Mouse (Mus musculus) CH12.LX (cell line): ENCODE data around the gene Relch. TPM values are rescaled to one million over a fixed set of nuclear protein-coding genes. Genes with fewer than 3 reads are reported as not detected.

Experiments used
- DNase-seq: peaks from one replicate; pipeline ENCODE4 v3.0.0-alpha.2; 2013; ENCODE audit errors: extremely low read depth
- H3K27ac ChIP-seq: 2 replicates; pipeline ENCODE4 v1.5.1; 2012; ENCODE audit warnings: low read depth, mild to moderate bottlenecking, control low read depth, moderate library complexity; ENCODE audit not compliant: insufficient read depth
- H3K27me3 ChIP-seq: replicated peaks from 2 replicates; pipeline ENCODE3; 2012; ENCODE audit warnings: inconsistent platforms
- H3K36me3 ChIP-seq, 2 experiments: replicated peaks in 1 of 2; 2 replicates each; pipeline versions ENCODE3 to v1.6.1; 2012; ENCODE audit warnings: inconsistent platforms in 1 of 2, low read length in 1 of 2, mild to moderate bottlenecking in 1 of 2, mixed read lengths in 1 of 2, moderate library complexity in 1 of 2; ENCODE audit not compliant: control insufficient read depth in 1 of 2, insufficient read depth in 1 of 2
- H3K4me1 ChIP-seq, 2 experiments: 2 replicates each; pipeline ENCODE4 v1.6.1; 2012; ENCODE audit warnings: inconsistent platforms in 1 of 2, moderate library complexity in 1 of 2; ENCODE audit not compliant: insufficient read depth in 2 of 2, control insufficient read depth in 1 of 2
- H3K4me2 ChIP-seq: 2 replicates; pipeline ENCODE4 v1.6.1; 2012; ENCODE audit warnings: low read depth, mild to moderate bottlenecking, control low read depth; ENCODE audit not compliant: poor library complexity, insufficient read depth, severe bottlenecking
- H3K4me3 ChIP-seq, 3 experiments: fragments of 150-350 bp in 1 of 3; sonication (generic) in 1 of 3; replicated peaks in 1 of 3; 2 replicates each; pipeline versions ENCODE3 to v1.5.1; 2011 to 2012; ENCODE audit warnings: low read depth in 2 of 3, low read length in 2 of 3, mild to moderate bottlenecking in 2 of 3, moderate library complexity in 2 of 3, control low read depth in 1 of 3, improper control_type of control experiment in 1 of 3, inconsistent platforms in 1 of 3, mixed read lengths in 1 of 3; ENCODE audit not compliant: poor library complexity in 1 of 3
- H3K79me2 ChIP-seq: replicated peaks from 2 replicates; pipeline ENCODE4 v1.6.1; 2012; ENCODE audit warnings: mild to moderate bottlenecking, moderate library complexity; ENCODE audit not compliant: control insufficient read depth, poor library complexity, insufficient read depth, severe bottlenecking; ENCODE audit errors: extremely low read depth
- H3K9ac ChIP-seq: 2 replicates; pipeline ENCODE4 v1.6.1; 2012; ENCODE audit warnings: low read depth, mild to moderate bottlenecking, control low read depth, moderate library complexity; ENCODE audit not compliant: insufficient read depth
- H3K9me3 ChIP-seq: replicated peaks from 2 replicates; pipeline ENCODE3; 2012; ENCODE audit warnings: low read length, inconsistent platforms, mixed read lengths
- BHLHE40 ChIP-seq: IDR thresholded peaks from 2 replicates; pipeline ENCODE4 v1.6.1; 2011; ENCODE audit warnings: mild to moderate bottlenecking, low read depth, low read length, improper control_type of control experiment
- CHD1 ChIP-seq: IDR thresholded peaks from 2 replicates; pipeline ENCODE4 v1.6.1; 2012; ENCODE audit warnings: low read depth, low read length, improper control_type of control experiment, inconsistent platforms
- E2F4 ChIP-seq: IDR thresholded peaks from 2 replicates; pipeline ENCODE4 v1.6.1; 2011; ENCODE audit warnings: low read depth, low read length, improper control_type of control experiment; ENCODE audit not compliant: insufficient replicate concordance
- ELF1 ChIP-seq: IDR thresholded peaks from 2 replicates; pipeline ENCODE4 v1.6.1; 2014; ENCODE audit warnings: low read depth, mild to moderate bottlenecking, inconsistent platforms, low read length, improper control_type of control experiment
- EP300 ChIP-seq: IDR thresholded peaks from 2 replicates; pipeline ENCODE4 v1.6.1; 2011; ENCODE audit warnings: low read length, improper control_type of control experiment
- ETS1 ChIP-seq: conservative IDR thresholded peaks from 2 replicates; pipeline ENCODE4 v1.6.1; 2012; ENCODE audit warnings: low read depth, mild to moderate bottlenecking, inconsistent platforms, low read length, improper control_type of control experiment, moderate library complexity
- GABPA ChIP-seq: IDR thresholded peaks from 2 replicates; pipeline ENCODE4 v1.6.1; 2012; ENCODE audit warnings: low read depth, low read length, improper control_type of control experiment, inconsistent platforms; ENCODE audit not compliant: insufficient replicate concordance
- HCFC1 ChIP-seq: IDR thresholded peaks from 2 replicates; pipeline ENCODE4 v1.6.1; 2012; ENCODE audit warnings: low read depth, mild to moderate bottlenecking, inconsistent platforms, low read length, improper control_type of control experiment
- JUN ChIP-seq: IDR thresholded peaks from 2 replicates; pipeline ENCODE4 v1.6.1; 2011; ENCODE audit warnings: low read depth, mild to moderate bottlenecking, low read length, improper control_type of control experiment, moderate library complexity; ENCODE audit not compliant: insufficient read depth
- JUND ChIP-seq: conservative IDR thresholded peaks from 2 replicates; pipeline ENCODE4 v1.6.1; 2011; ENCODE audit warnings: low read depth, low read length, improper control_type of control experiment
- MAFK ChIP-seq: IDR thresholded peaks from 2 replicates; pipeline ENCODE4 v1.6.1; 2011; ENCODE audit warnings: low read length, improper control_type of control experiment; ENCODE audit not compliant: insufficient replicate concordance
- MAX ChIP-seq: IDR thresholded peaks from 2 replicates; pipeline ENCODE4 v1.6.1; 2011; ENCODE audit warnings: low read length, improper control_type of control experiment
- MAZ ChIP-seq: IDR thresholded peaks from 2 replicates; pipeline ENCODE4 v1.6.1; 2012; ENCODE audit warnings: low read depth, mild to moderate bottlenecking, inconsistent platforms, low read length, improper control_type of control experiment, moderate library complexity
- MEF2A ChIP-seq: IDR thresholded peaks from 2 replicates; pipeline ENCODE4 v1.6.1; 2014; ENCODE audit warnings: low read depth, mild to moderate bottlenecking, inconsistent platforms, low read length, improper control_type of control experiment, borderline replicate concordance
- MXI1 ChIP-seq: IDR thresholded peaks from 2 replicates; pipeline ENCODE4 v1.6.1; 2011; ENCODE audit warnings: mild to moderate bottlenecking, low read depth, low read length, improper control_type of control experiment
- MYC ChIP-seq: IDR thresholded peaks from 2 replicates; pipeline ENCODE4 v1.6.1; 2011; ENCODE audit warnings: low read depth, mild to moderate bottlenecking, improper control_type of control experiment, low read length
- NRF1 ChIP-seq: IDR thresholded peaks from 2 replicates; pipeline ENCODE4 v1.6.1; 2014; ENCODE audit warnings: low read depth, mild to moderate bottlenecking, inconsistent platforms, low read length, improper control_type of control experiment, moderate library complexity
- PAX5 ChIP-seq: IDR thresholded peaks from 2 replicates; pipeline ENCODE4 v1.6.1; 2012; ENCODE audit warnings: low read length, inconsistent platforms, mixed read lengths
- POLR2A ChIP-seq: IDR thresholded peaks from 2 replicates; pipeline ENCODE4 v1.6.1; 2011; ENCODE audit warnings: low read depth, mild to moderate bottlenecking, improper control_type of control experiment, low read length
- POLR2AphosphoS2 ChIP-seq: IDR thresholded peaks from 2 replicates; pipeline ENCODE4 v1.6.1; 2011; ENCODE audit warnings: low read depth, low read length, improper control_type of control experiment
- RAD21 ChIP-seq: IDR thresholded peaks from 2 replicates; pipeline ENCODE4 v1.6.1; 2011; ENCODE audit warnings: low read depth, mild to moderate bottlenecking, low read length, improper control_type of control experiment, moderate library complexity
- RCOR1 ChIP-seq: conservative IDR thresholded peaks from 2 replicates; pipeline ENCODE4 v1.6.1; 2012; ENCODE audit warnings: low read depth, mild to moderate bottlenecking, inconsistent platforms, low read length, improper control_type of control experiment
- SIN3A ChIP-seq: IDR thresholded peaks from 2 replicates; pipeline ENCODE4 v1.6.1; 2012; ENCODE audit warnings: low read length, improper control_type of control experiment, inconsistent platforms
- TBP ChIP-seq: conservative IDR thresholded peaks from 2 replicates; pipeline ENCODE4 v1.6.1; 2011; ENCODE audit warnings: low read depth, low read length, improper control_type of control experiment
- TCF12 ChIP-seq: IDR thresholded peaks from 2 replicates; pipeline ENCODE4 v1.6.1; 2014; ENCODE audit warnings: low read depth, mild to moderate bottlenecking, inconsistent platforms, low read length, improper control_type of control experiment
- USF1 ChIP-seq: IDR thresholded peaks from 2 replicates; pipeline ENCODE4 v1.6.1; 2014; ENCODE audit warnings: low read depth, mild to moderate bottlenecking, inconsistent platforms, low read length, improper control_type of control experiment
- ZC3H11A ChIP-seq: IDR thresholded peaks from 2 replicates; pipeline ENCODE4 v1.6.1; 2012; ENCODE audit warnings: low read depth, mild to moderate bottlenecking, inconsistent platforms, low read length, improper control_type of control experiment
- ZKSCAN1 ChIP-seq: IDR thresholded peaks from 2 replicates; pipeline ENCODE4 v1.6.1; 2012; ENCODE audit warnings: low read depth, inconsistent platforms, low read length, improper control_type of control experiment, borderline replicate concordance
- ZMIZ1 ChIP-seq: IDR thresholded peaks from 2 replicates; pipeline ENCODE4 v1.6.1; 2012; ENCODE audit warnings: low read depth, mild to moderate bottlenecking, inconsistent platforms, low read length, improper control_type of control experiment
- ZNF384 ChIP-seq: IDR thresholded peaks from 2 replicates; pipeline ENCODE4 v1.6.1; 2012; ENCODE audit warnings: low read depth, low read length, improper control_type of control experiment, inconsistent platforms
- dilution Hi-C: fragments of 300-500 bp; cut with MboI; formaldehyde crosslinking; loops from 2 replicates; pipeline ENCODE4 v1.14.3; 2020; ENCODE audit warnings: low sequenced_read_pairs; ENCODE audit not compliant: extremely low pct_unique_long_range_greater_than_20kb, extremely low pct_ligation_motif_present
- in situ Hi-C: fragments of 300-500 bp; cut with MboI; formaldehyde crosslinking; loops from 3 replicates; pipeline ENCODE4 v1.14.3; 2019; ENCODE audit warnings: low sequenced_read_pairs, low pct_ligation_motif_present, low pct_unique_long_range_greater_than_20kb, mixed read lengths
- polyA plus RNA-seq: library from polyadenylated mRNA; unstranded; fragments of >175 nt; gene quantifications from 2 replicates; pipeline ENCODE4 v1.2.1, GENCODE M21; 2012; ENCODE audit warnings: low read depth; ENCODE audit not compliant: insufficient read length
- total RNA-seq, 2 experiments: library from RNA; depleted of rRNA; stranded (reverse); fragments of 300-350 nt in 1 of 2; fragments of >200 nt in 1 of 2; gene quantifications; 2 replicates each; pipeline ENCODE4 v1.2.3; 2012 to 2014

Gene Relch
- total and polyA plus RNA-seq, 3 experiments, result 23.1 to 25.9 (median 24.3) TPM

- no peaks in the 10 kb centered on the region for H3K79me2 ChIP-seq
- H3K27ac ChIP-seq, result no peak overlapping the region
- TF ChIP-seq RCOR1, result no peak
- no peak for TF ChIP-seq POLR2A
- no peak for TF ChIP-seq NRF1
- no peak for TF ChIP-seq ELF1
- TF ChIP-seq CHD1, result no peak
- TF ChIP-seq MAZ, result no peak
- no peak for TF ChIP-seq GABPA
- TF ChIP-seq JUN, result no peak
- TF ChIP-seq MYC, result no peak
- no peak for TF ChIP-seq ZMIZ1
- TF ChIP-seq USF1, result no peak
- no peak for TF ChIP-seq ETS1
- no peak for TF ChIP-seq MXI1
- no peak for TF ChIP-seq TBP
- no peak for TF ChIP-seq ZKSCAN1
- no peak for TF ChIP-seq SIN3A
- no peak for TF ChIP-seq PAX5
- TF ChIP-seq MAFK, result no peak
- TF ChIP-seq JUND, result no peak
- in situ Hi-C loops (no loop called here), dilution Hi-C loops (no loop called here)
- no peak for DNase-seq
- H3K36me3 ChIP-seq, result peaks cover 6 to 40% of the 10 kb centered on the region in 2 experiments
- H3K9me3 ChIP-seq, result no peaks in the 10 kb centered on the region
- no peak overlapping the region for H3K4me3 ChIP-seq
- H3K4me1 ChIP-seq, result peaks cover 9 to 65% of the 10 kb centered on the region in 2 experiments
- no peaks in the 10 kb centered on the region for H3K27me3 ChIP-seq
- H3K9ac ChIP-seq, result no peak overlapping the region
- H3K4me2 ChIP-seq, result no peak overlapping the region
Observed at GRCm38 (mm10) chr1:105752944-105753343, 89.3 kb downstream of the Relch start.

- dilution Hi-C loops (no loop called here), in situ Hi-C loops (no loop called here)
- TF ChIP-seq MAZ, result no peak
- no peak for TF ChIP-seq USF1
- no peak for TF ChIP-seq EP300
- TF ChIP-seq TBP, result no peak
- TF ChIP-seq TCF12, result no peak
- TF ChIP-seq MAX, result no peak
- TF ChIP-seq MEF2A, result no peak
- no peak for TF ChIP-seq NRF1
- TF ChIP-seq POLR2AphosphoS2, result no peak
- no peak for TF ChIP-seq BHLHE40
- TF ChIP-seq RAD21, result no peak
- TF ChIP-seq ZNF384, result no peak
- TF ChIP-seq HCFC1, result no peak
- TF ChIP-seq ZKSCAN1, result no peak
- TF ChIP-seq MAFK, result no peak
- no peak for TF ChIP-seq ZC3H11A
- TF ChIP-seq E2F4, result no peak
- H3K4me2 ChIP-seq, result no peak overlapping the region
- peaks cover 3 to 6% of the 10 kb centered on the region in 2 experiments for H3K36me3 ChIP-seq
- H3K27me3 ChIP-seq, result no peaks in the 10 kb centered on the region
- no peak for DNase-seq
- no peak overlapping the region for H3K4me3 ChIP-seq
- peaks cover 5 to 31% of the 10 kb centered on the region in 2 experiments for H3K4me1 ChIP-seq
- no peak overlapping the region for H3K27ac ChIP-seq
- H3K79me2 ChIP-seq, result no peaks in the 10 kb centered on the region
- H3K9ac ChIP-seq, result no peak overlapping the region
- peaks cover 12% of the 10 kb centered on the region for H3K9me3 ChIP-seq
Observed at GRCm38 (mm10) chr1:105758798-105759197, 95.1 kb downstream of the Relch start.
